Mouse (Mus musculus) gastrocnemius, postnatal 4 days (tissue): Measurements from ENCODE around the gene Vsnl1. TPM values are rescaled to one million over a fixed set of nuclear protein-coding genes. Genes with fewer than 3 reads are reported as not detected.

Source experiments
- DNase-seq, 2 experiments: peaks; one replicate each; pipeline ENCODE4 v3.0.0; 2021 to 2022; ENCODE audit warnings: low spot score in 2 of 2, mixed read lengths in 2 of 2
- total RNA-seq, 2 experiments: library from RNA; stranded (reverse); gene quantifications; 2 replicates each; pipeline ENCODE4 v1.2.3; 2021

Vsnl1 gene
- total RNA-seq, 2 experiments from 2014 or later, result 0.13 to 0.37 TPM

DNA sequence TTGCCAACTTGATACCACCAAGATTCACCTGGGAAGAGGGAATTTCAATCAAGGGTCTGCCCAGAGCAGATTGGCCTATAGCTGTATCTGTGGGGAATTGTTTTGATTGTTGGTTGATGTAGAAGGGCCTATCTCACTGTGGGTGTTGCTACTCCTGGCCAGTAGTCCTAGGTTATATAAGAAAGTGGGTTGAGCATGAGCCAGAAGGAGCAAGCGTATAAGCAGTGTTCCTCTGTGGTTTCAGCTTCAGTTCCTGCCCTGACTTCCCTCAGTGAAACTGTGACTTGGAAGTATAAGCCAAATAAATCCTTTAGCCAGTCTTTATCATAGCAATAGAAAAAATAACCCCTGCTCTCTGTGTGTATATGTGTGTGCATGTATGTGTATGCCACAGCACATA, 51.7 kb downstream of the Vsnl1 start:
- DNase-seq, result no peak

DNA sequence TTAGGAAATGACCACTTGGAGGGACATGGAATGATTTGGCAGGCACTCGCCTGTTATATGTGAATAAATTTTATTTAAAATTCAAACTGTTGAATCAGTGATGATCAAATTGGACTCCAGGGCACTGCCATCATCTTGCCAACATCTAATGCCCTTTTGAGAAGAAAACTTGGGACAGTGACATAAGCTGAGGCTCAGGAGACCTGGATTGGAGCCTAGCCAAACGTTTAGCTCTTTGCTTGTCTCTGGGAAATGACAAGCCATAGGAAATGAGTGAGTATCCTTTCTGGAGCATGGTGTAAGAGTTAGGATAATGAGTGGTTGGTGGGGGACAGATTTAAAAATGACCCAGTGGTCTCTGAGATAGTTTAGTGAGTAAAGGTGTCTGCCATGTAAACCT, 57.0 kb downstream of the Vsnl1 start:
- DNase-seq, result no peak

DNA sequence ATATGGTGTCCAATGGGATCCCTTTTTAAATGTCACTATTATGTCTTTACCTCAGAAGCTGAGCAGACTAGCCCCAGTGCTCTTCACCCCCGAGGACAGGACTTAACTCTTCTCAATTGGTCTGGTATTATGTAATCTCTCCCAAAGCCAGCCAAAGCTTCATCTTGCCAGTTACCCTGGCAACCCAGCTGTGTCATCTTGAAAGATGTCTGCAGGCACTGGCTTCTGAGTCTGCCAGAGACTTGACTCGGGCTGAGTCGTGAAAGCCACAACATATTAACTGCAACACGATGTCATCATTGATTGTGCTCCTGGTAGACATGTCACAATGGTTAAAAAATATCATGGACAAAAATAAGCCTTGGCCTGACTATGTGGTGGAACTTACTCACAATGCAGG, 66.4 kb downstream of the Vsnl1 start:
- DNase-seq, result no peak

DNA sequence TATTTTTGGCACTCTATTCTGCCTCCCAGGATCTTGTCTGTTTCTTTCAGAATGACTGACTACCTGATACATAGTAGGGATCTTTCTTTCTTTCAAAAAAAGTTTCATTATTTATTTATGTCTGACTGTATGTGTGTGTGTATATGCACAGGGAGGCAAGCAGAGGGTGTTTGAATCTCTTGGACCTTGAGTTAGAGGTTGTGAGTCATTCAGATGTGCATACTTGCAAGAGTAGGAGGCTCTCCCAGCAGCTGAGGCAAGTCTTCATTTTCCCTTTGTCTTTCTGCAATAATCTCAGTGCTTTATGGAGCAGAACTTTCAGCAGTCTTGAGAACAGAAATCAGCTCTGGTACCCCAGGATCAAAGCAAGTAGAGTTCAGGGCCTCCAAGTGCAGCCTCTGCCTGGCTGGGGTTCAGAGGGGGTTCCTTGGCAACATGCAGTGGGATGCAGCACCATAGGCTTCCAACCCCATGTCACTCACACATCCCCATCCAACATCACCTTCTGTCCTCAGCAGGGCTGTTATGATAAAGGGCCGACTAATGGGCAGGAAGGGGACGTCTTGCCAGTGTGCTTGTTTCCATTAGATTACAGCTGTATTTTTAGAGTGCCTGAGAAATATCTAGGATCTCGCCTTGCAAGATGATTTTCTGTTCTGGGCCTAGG, 69.2 kb downstream of the Vsnl1 start:
- no peak for DNase-seq

DNA sequence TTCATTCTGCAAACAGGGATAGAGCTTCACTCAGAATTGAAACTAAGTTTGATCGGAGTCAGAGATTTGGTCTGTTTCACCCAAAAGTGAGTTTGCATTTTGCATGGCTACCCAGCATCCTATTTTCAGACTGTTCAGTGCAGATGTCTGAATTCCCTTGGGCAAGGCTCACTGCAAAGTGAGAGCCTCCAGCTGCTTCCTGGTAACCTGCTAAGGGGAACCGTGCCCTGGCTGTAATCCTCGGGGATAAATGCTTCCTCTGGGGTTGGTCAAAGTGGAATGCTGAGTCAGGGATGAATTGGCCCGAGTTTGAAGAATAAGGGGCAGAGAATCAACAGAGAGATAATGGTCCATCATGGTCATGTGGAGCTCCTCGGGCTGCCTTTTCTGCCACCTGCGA, 71.5 kb downstream of the Vsnl1 start:
- DNase-seq, result no peak

DNA sequence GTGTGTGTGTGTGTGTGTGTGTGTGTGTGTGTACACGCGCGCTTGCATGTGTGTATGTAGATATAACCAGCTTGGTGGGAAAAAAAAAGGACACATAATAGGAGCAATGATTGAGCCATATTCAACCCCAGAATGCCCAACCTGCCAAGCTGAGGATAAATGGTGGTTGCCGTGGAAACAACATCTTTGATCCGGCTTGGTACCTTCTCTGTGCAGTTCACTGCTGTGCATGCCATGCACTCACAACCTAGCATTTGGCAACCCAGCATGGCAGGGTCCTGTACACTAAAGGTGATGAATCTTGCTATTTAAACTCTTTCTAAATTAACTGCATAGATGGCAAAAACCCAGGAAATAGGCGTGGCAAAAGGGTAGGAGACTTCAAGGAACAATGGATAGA, 74.0 kb downstream of the Vsnl1 start:
- no peak for DNase-seq

DNA sequence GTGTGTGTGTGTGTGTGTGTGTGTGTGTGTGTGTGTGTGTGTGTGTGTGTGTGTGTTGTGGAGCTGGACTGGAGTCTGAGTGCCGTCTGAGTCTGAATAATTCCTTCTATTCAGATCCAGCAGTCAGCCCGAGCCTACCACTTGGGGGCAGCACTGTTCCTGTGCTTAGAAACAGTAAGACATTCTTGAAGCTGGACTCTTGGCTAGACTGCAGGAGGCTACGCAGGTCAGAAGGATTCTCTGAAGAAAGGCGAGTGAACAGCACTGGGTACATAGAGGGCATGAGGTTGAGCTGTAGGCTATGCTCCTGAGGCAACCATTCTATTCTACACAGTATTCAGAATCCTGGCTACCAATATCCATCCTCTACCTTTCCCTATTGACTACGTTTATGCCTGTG, 85.5 kb downstream of the Vsnl1 start:
- peak; percentile 57 to 77 for DNase-seq

DNA sequence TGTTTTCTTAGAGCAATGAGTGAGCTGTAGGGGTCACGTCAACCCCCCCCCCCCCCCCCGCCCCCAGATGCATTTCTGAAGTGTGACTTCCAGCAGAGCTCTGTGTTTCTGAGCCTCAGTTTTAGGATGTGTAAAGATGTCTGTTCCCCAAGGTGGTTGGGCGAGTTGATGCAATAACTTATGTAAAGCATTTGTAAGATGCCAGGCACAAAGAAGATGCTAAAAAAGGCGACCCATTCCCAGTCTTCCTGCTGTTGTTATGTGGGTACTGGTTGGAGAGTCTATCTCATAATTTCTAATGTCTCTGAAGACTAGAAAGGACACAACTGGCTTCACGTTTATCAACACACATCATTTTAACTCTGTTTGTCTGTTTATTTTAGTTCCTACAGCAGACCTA, 86.5 kb downstream of the Vsnl1 start:
- DNase-seq, result no peak

DNA sequence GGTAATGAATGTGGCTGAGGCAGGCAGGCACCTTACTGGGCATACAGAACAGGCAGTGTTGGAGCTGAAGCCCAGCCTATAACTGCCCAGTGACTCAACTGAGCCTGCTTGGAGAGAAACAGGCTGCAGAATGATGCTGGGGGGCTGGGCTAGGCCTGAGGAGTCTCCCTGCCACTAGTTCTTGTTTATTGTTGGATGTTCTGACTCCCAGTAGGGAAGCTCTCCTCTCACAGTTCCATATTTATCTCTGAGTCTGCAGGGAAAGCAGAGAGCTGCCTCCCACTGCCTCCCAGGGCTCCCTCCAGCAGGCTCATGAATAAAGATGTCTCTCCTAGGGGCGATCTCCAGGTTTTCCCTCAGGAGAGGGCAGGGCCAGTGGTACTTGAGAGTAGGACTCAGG, 88.0 kb downstream of the Vsnl1 start:
- no peak for DNase-seq

DNA sequence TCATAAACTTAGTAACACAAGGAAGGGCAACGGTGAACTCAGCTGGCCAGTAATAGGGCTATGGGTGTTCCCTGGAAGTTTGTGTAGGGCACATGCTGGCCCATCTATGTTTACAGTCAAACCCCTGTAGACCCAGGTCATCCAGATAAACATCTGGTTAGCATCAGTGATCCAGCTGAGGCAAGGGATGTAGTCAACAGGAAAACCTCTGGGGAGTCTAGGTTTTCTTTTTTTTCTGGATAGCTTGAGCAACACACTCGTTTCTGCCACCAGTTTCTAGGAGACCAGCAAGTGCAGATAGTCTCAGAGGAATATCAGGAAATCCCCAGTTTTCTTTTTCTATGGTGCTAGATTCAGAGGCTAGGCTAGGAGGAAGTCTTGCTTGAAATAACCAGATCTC, 90.5 kb downstream of the Vsnl1 start:
- no peak for DNase-seq

DNA sequence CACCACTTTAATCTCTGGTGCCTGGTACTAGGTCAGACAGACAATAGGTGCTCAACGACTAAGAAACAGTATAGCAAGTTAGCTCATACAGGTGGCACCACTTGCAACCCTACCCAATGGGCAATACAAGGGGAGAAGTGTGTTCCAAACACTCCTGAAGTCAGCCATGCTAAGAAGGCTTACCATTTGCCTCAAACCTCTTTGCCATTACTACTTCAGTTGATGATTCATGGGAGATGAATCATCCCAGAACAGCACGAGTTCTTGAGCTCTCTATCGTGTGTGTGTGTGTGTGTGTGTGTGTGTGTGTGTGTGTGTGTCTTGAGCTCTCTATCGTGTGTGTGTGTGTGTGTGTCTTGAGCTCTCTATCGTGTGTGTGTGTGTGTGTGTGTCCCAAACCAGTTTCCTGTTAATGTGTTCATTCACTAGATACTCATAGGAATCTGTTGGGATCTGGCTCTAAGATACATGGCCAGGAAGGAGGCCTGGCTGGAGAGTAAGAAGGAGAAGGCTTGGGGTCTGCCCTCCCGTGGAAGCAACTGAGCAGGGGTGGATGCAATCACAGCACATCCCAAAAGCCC, 94.3 kb downstream of the Vsnl1 start:
- DNase-seq, result no peak

DNA sequence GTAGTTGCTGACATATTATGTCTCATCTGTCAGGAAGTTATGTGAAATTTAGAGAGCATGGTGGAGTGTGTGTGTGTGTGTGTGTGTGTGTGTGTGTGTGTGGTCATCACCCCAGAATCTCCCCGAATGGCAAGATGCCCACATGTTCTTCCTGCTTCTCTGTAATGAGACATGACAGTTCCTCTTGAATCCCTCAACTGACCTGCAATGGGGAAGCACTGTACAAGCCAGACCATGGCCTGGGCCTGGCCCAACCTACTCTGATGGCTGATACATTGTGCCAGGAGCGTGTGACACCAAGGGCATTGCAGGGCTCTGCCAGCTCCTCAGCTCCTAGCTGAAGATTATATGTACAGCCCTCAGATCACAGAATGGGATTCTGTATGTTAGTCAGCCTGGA, 98.2 kb downstream of the Vsnl1 start:
- no peak for DNase-seq

DNA sequence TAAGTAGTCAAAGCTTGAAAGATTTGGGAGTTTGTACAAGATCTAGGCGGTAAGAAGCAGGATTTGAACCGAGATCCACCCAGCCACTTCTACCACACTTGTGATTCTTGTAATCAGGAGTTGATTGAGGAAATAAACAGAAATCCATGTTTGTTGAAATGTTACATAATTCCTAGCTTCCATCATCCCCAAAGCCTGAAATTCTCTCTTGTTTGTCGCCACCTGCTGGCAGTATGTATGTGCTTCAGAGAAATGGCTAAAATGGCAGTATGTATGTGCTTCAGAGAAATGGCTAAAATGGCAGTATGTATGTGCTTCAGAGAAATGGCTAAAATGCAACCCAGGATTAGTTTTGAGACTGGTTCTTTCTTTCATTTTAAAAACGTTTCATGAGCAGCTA, 99.6 kb downstream of the Vsnl1 start:
- peak in 1 of 2 experiments; percentile 36 for DNase-seq

DNA sequence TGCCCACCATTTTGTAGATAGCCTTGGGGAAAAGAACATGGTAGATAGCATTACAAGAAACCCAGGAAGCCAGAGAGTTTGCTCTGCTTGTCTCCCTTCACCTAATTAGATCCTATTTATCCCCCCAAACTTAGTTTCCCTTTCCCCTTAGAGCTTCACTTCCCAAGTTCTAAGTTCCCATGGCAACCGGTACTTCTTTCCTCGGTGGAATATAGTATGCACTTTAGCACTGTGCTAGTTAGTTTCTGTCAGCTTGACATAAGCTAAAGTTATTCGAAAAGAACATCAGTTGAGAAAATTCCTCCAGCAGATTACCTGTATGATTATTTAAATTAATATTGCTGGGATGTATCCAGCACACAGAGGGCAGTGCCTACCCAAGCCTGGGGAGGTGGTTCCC, 109.9 kb downstream of the Vsnl1 start:
- no peak for DNase-seq

DNA sequence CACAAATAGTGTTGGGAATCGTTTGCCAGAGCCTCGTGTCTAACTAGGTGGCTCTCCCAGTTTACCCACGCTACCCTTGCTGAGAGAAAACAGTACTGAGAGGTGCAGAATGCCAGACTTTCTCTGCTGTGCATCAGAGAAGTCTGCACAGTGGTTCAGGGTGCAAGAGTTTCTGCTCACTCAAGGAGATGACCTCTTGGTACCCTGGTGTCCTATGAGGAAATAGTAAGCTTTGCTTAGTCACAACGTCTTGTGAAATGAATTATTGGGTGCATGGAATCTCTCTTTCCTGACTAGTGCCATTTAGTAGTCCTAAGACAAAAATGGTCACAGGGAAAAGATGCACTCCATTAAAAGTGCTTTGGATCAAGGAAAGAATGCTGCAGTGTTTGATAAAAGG, 111.9 kb downstream of the Vsnl1 start:
- DNase-seq, result no peak

DNA sequence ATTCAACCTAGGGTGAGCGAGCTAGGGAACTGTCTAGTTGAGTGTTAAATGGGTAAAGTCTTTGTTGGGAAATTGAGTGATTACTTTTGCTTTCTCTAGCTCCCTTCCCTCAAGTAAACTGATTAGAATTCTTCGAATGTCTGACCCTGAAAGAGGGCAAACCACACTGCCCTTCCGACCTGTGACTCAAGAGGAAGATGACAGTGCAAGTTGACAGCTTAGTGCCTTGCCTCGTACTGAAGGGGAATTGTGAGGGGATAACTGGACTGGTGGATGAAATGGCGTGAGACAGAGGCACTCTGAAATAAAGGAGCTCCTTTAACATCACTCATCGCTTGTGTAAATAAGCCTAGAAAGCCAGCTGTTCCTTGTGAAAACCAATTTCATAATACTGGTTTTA, 118.7 kb downstream of the Vsnl1 start:
- no peak for DNase-seq

DNA sequence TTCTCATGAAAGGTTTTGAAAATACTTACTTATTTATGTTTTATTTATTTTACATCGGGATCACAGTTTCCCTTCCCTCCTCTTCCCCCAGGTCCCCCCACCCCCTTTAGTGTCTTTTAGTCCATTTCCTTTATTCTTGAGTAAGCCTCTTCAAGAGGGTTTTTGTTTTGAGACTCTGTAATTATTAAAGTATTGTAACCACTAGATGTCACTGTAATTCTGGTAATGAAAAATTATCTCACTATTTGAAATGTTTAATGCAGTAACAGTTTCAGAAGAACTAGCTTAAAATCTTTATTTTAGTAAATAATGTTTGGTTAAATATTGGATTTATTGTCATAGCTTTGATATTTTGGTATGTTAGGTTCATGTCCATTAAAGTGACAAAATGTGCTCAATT, 122.6 kb downstream of the Vsnl1 start:
- no peak for DNase-seq

DNA sequence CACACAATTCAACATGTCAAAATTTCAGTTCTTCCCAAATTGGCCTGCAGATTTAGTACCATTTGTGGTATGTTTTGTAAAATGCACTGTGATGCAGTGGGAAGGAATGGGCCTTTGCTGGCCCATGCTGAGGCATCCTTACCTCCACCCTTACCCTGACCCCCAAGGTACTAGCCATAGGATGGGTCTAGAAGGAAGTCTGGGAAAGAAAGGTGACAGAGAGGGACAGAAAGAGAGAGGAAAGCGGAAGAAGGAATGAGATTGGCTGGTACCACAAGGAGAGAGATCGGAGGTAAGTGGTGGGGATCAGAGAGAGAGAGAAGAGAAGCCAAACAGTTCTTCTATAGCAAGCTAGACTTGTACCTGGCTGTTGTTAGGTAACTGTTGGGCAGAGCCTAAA, 125.3 kb downstream of the Vsnl1 start:
- DNase-seq, result no peak

DNA sequence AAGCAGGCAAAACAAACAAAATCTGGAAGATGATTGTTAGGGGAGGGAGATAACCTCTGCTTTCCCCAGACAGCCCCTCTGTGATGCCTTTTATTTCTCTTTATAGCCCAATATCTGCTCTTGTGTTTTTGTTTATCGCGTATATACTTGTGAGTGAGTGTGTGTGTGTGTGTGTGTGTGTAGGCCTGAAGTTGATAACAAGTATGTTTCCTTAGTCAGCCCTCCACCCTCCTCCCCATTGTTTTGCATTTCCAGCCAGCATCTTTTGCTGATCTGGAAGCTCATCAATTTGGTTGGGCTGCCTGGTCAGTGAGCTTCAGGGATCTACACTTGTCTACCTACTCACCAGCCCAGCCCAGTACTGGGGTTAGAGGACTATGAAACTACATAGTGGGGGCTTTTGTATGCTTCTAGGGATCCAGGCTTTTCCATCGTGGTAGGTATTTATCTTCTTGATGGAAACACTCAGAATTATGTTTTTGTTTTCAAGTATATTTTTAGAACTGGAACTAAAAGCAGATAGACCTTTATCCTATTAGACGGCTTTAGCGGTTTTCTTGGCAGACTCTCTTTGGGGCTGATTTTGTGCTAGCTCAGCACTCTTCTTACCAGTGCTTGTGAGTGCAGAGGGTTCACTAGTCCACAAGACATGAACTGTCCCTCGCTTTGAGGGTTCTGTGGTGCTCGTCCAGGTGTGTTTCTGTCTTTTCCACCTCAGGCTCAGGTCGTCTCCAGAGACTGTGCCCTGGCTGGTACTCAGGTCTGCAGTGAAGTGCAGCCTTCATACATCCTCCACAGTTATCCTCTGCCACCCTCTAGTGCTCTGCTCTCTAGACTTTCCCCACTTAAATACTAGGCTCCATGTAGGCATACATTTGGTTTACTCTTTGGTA, 129.4 kb downstream of the Vsnl1 start:
- DNase-seq, result no peak

DNA sequence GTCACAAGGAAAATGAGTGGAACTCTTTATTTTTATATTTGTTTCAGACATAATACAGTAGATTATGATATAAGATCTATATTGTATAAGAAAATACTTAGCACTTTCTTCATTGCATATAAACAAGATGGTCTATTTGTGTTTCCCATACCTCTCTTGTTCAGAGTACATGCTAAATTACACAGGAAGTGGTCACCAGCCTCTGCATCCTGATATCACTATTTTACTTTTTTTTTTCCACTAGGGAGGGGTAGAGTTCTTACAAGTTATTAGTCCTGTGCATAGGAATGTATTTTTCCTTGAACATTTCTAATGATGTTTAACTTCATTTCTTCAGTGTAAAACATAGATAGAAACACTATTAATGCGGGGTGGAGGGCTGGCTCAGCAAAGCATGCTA, 135.6 kb downstream of the Vsnl1 start:
- DNase-seq, result no peak

DNA sequence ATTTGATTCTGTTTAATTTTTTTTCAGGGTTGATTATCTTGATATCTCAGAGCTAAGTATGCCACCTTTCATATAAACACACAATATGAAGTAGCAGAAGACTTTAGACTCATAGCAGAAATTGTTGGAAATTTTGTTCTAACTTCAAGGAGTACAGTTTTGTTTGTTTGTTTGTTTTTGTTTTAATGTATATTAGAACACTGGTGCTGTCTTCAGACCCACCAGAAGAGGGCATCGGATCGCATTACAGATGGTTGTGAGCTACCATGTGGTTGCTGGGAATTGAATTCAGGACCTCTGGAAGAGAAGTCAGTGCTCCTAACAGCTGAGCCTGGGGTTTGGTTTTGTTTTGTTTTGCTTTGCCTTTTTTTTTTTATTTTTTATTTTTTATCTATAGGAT, 150.0 kb downstream of the Vsnl1 start:
- no peak for DNase-seq

DNA sequence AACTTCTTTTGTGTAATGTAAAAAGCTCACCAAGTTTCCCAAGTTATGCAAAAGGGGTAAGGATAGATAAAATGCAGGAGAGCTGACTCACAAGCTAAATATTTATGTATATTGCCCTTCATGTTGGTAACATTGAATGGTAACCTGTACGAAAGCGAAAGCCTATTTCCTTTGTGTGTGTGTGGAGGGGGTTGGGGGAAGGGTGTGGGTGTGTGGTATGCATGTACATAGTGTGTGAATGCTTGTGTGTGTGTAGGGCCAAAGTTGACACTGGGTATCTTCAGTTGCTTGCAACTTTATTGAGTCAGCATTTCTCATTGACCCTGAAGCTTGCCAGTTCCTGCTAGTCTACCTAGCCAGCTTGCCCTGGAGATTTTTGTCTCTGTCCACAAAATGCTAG, 154.8 kb downstream of the Vsnl1 start:
- no peak for DNase-seq

DNA sequence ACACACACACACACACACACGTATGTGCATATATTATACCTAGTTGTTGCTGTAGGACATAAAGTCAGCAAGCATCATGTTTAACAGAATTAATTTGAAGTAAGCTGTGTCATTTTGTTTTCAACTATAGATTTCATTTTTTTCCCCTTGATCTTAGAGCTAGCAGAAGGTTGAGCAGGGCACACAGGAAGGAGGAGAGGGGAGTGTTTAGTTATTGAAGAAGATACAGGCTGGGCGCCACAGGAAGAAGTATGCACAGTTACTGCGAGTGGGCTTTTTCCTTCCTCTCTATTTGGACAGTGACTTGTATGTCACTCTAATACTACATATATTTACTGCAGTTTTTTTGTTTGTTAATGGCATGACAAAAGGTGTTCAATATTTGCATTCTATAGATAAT, 156.5 kb downstream of the Vsnl1 start:
- no peak for DNase-seq
